ENCODE assay signal across 8 mouse cellular contexts in genomic region chr13:68167826-68168225, GRCm38 (mm10).
A peak's percentile ranks its signal among the peaks of the same experiment; 100 is the strongest.
DNase-seq lines count a peak whose midpoint lies in the region; ATAC-seq and TF ChIP-seq lines count a peak whose summit lies in the region.
"Not testable (repeated sequence)": the region's sequence is repeated elsewhere in the genome, so short reads cannot be mapped to it uniquely, and the experiment has no call there.

No protein-coding gene starts in this region.

- intact Hi-C loops in left cerebral cortex, postnatal 36 days (cut with DNase I): not testable (repeated sequence)

- not testable (repeated sequence) for H3K27ac ChIP-seq in layer of hippocampus, adult 2 months

- not testable (repeated sequence) for H3K4me3 ChIP-seq in layer of hippocampus, adult 2 months

- peak; percentile 57 for TF ChIP-seq CTCF in layer of hippocampus, adult 2 months (conservative IDR thresholded peaks at IDR 0.05)

- peak; percentile 9 for DNase-seq in Muller cell, postnatal 12 days (ENCODE audit: inconsistent ontology term)
- peak; percentile 4 for DNase-seq in cerebellum, adult 11 months
- DNase-seq in heart, postnatal 4 days: peak; percentile 38
- peak; percentile 38 to 74 for DNase-seq in layer of hippocampus, adult 2 months (ENCODE audit: low spot score in 2 of 2)
- DNase-seq in left cerebral cortex, postnatal 36 days (ENCODE audit: low spot score in 2 of 2): peak; percentile 20 to 35
- DNase-seq in retina, embryonic 14.5 days (ENCODE audit: low spot score): peak; percentile 57
- DNase-seq in thymus, postnatal 25 days: peak; percentile 2

- peak; percentile 50; the same call in 1 of the 2 replicates for ATAC-seq in frontal cortex, adult (ENCODE audit: low TSS enrichment)

Comparison
In these comparisons a context has a peak if more than half of its experiments do, and no peak if none do; other contexts are left out.
1. DNase-seq: peak in every context shown above with its lines; median percentile 57 in retina, embryonic 14.5 days; 56 in layer of hippocampus, adult 2 months; 38 in heart, postnatal 4 days; 28 in left cerebral cortex, postnatal 36 days; 9 in Muller cell, postnatal 12 days; 4 in cerebellum, adult 11 months; 2 in thymus, postnatal 25 days.